Mouse (Mus musculus) hindlimb bud, embryonic 11.5 days (tissue): ENCODE results near the gene Syt11.
"Not testable (repeated sequence)": the region's sequence is repeated elsewhere in the genome, so short reads cannot be mapped to it uniquely, and the experiment has no call there.

ENCODE experiments used
- DNase-seq: peaks from one replicate; pipeline ENCODE4 v3.0.0-alpha.2; 2012; ENCODE audit warnings: low read depth, low spot score; ENCODE audit errors: extremely low spot score

Gene Syt11

DNA sequence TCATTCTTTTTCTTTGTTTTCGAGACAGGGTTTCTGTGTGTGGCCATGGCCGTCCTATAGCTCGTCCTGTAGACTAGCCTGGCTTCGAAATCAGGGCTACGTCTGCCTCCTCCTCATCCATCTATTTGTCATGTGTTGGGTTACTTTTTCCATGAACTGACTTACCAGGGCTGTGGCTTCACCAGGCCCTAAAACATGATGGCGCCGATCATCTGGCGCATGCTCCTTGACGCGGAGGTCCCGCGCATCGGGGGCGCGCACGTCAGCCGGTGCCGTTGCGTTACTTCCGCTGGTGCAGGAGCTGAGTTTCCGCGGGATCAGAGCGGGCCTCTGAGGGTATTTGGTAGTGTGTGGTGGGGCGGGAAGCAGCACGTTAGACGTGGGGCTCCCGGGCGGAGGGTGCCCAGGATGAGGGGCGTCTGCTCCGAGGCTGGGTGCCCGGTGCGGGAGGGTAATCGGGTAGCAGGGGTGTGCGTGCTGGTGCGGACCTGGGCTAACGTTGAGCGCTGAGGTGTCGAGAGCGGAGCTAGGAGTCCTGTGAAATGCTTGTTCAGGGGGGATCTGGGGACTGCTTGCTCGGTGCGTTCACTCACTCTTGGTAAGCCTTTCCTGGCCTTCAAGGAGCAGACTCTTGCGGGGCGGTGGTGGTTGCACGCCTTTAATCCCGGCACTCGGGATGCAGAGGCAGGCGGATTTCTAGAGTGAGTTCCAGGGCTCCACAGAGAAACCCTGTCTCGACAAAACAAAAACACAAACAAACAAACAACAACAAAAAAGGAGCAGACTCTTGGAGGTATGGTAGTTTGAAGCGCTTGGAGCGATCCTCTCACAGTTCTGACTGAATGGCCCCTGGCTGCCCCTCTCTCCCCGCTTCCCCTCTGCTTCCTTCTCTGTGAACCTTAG is at the start of gene Syt11:
Gene Syt11, minus strand, starts transcription at position 226 of the 903 bp plus-strand sequence.
- not testable (repeated sequence) for DNase-seq

DNA sequence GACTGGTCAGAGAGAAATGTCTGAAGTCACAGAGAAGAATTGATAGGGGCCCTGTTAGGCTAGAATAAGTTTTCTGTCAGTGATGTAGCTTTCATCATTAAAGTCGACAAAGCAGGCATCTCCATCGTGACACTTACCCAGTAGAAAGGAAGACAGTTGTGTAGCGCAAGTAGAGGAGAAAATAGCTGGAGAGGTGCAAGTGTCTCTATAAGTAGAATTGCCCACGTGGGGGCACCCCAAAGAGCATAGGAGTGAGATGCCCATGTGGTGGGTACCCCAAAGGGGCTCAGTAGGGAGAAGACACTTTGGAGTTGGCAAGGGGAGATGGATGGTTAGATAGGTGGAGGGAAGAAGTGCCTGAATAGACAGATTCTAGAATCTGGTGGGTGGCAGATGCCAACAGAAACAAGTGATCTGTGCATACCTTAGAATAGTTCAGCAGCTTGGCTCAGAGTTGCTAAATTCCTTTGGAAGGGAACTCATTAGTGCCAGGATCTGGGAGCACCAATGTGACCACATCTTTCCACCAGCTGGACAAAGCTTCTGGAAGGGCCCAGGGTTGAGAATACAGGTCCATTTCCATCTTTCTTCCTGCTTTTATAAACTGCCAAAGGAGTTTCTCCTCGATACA is 29.1 kb upstream of the Syt11 start:
- no peak for DNase-seq

DNA sequence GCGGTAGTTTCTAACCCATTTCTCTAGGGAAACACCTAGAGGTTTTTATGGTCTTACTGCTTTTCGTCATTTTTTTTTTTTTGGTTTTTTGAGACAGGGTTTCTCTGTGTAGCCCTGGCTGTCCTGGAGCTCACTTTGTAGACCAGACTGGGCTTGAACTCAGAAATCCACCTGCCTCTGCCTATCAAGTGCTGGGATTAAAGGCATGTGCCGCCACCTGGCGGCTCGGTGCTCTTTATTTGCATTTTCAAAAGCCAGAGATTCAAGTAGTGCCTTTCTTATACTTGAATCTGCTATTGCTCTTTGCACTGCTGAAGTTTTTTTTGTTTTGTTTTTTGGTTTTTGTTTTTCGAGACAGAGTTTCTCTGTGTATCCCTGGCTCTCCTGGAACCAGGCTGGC is 22.5 kb upstream of the Syt11 start:
- not testable (repeated sequence) for DNase-seq

DNA sequence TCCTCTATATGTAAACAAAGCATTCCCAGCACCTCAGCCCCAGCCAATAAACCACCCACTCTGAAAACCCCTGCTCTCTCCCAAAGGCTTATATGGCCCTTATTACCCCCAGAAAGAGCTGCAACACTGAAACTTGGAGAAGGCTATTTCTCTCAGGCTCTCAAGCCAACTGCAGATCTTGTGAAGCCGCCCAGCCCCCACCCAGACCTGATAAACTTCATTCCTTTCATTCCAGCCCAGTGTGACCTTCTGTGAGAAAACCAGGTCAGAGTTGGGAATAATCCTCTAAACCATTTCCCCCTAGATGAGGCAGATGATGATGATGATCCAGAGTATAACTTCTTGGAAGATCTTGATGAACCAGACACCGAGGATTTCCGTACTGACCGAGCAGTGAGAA is 13.1 kb upstream of the Syt11 start:
- DNase-seq: not testable (repeated sequence)

DNA sequence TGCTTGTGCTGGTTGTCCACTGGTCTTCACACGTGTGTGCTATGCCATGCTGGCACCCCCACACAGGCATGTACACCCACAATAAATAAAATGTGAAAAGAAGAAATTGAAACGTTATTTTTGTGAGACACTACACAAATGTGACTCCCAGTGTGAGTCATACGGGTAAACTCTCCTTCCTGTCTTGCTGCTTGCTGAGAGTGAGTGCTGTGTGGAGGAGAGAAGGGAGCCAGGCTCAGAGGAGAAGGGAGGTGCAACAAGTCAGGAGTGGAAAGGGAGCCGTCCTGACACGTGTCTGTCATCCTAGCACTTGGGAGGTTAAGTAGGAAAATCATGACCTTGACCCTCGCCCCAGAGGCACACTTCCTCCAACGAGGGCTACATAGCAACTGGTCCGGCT is 11.8 kb upstream of the Syt11 start:
- not testable (repeated sequence) for DNase-seq

DNA sequence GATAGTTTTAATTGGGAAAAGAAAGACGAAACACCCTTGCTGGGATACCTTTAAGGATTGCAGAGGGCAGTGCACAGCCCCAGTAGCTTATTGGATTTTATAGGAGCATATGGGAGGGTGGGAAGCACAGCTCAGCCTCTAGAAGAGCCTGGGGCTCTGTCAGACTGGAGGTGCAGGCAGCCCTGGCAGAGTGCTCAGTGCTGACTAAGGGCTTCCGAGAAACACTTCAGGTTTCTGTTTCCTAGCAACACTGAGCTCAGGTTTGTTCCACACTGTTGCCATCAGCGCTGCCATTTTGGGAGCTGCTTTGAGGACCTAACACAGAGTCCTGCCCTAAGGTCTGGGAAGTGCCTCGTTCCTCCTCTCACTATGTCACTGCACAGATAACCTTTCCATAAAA is 11.4 kb upstream of the Syt11 start:
- DNase-seq: not testable (repeated sequence)

DNA sequence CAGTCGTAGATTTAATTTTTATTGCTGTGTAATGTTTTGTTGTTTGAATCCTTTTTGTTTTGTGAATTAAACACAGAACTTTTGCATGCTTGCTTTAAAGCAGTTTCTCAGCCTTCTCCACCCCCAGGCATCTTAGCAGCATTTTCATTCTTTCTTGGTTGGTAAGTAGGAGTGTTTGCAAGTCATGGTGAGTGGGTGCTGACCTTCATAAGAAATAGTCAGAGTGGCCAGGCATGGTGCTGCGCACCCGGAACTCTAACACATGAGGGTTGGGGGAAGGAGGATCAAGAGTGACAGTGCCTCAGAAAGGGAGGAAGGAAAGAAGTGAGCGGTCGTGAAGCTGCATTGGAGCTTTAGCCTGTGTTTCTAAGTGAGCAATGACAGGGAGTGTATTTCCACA is 9.9 kb upstream of the Syt11 start:
- DNase-seq: no peak

DNA sequence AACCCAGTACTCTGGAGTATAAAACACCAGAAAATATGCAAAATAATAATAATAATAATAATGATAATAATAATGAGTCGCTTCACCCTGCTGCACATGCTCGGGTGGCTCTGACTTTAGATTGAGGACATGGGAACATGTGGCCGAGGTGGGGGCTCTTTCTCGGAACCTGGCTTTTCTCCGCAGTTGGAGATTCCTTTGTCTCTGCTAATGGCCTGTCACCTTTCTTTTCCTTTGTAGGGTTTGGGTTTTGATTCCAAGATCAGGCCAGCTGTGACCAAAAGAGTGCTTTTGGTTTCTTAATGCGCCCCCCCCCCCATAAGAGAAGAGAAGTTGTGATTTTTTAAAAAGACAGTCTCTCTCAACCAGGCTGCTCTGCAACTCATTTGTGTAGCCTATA is 1.8 kb downstream of the Syt11 start:
- DNase-seq: not testable (repeated sequence)

DNA sequence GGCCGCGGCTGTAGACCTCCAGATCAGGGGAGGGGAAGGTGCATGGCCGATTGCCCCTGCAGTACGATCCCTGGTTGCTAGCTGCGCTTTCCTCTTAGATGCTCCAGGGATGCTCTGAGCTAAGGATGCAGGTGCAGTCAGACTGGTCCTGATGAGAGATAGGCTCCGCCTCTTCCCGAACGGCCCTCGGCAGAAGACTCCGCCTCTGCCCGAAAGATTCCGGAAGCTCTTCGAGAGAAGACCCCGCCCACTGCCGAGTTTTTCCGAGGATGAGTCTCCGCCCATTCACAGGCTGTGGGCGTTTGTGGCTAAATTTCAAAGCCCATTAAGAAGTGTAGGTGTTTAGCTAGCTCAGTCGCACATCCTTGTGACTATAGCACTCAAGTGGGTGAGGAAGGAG is 2.6 kb downstream of the Syt11 start:
- DNase-seq: not testable (repeated sequence)

DNA sequence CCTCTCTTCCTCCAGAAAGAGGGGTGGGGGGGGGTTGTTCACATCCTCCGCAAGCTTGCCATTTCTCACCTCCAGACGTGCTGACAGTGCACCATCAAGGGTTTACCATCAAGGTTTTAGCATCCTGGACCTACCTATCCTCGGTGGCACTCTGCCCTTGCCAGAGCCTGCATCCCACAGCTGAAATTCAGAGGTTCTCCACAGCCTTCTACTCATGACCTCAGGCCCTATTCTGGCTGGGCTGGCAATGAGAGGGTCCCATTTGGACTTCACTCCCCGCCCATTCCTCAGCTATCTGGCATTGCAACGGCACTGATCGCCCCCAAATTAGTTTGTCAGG is 3.1 kb downstream of the Syt11 start:
- not testable (repeated sequence) for DNase-seq

DNA sequence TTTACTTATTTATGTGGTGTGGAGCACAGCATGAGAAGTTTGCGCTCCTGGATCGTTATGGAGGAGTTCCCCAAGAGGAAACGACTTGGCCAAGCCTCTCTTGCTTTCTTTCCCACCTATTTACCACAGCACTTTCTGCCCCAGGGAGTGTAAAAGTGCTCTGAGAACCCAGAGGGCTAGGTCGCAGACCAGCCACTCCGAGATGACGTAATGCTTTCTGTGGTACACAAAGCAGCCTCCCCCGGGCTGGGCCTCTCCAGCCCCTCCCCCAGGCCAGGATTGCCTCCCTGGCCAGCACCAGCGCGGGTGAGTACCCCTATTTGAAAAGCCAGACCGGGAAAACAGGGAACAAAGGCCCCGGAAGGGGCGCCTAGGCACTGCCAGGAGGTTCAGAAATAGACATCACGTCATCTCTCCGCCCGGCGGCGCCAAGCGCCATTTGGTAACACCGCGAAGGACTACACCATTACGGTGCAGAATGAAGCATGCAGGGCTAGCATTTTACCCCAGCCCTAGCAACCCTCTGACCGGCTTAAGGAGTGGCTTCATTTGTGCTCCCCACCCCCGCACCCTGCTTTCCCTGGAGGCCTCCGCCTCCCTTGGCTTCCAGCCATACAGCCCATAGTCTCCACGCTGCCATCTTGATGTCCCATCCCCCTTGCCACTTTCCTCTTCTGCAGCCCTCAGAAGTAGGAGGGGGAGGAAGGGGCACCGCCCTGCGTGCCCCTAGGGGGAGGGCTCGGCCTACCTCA is 3.6 kb downstream of the Syt11 start:
- not testable (repeated sequence) for DNase-seq

DNA sequence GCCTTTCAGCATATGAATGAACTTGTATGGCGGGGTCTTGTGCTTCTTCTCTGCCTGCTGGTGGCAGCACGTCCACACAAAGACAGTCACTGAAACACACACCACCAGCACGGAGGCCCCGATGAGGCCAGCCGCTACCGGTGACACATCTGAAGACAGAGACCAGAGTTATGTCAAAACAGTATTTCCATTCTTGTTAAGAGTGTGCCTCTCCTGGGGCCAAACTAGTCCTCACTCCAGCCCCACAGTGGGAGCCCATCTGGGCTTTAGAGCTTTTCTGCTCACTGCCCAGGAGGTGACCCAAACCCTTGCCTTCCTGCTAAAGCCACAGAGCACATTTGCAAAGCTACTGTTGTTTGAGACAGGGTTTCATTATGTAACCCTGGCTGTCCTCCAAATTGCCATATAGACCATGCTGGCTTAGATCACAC is 12.5 kb downstream of the Syt11 start:
- DNase-seq: no peak

DNA sequence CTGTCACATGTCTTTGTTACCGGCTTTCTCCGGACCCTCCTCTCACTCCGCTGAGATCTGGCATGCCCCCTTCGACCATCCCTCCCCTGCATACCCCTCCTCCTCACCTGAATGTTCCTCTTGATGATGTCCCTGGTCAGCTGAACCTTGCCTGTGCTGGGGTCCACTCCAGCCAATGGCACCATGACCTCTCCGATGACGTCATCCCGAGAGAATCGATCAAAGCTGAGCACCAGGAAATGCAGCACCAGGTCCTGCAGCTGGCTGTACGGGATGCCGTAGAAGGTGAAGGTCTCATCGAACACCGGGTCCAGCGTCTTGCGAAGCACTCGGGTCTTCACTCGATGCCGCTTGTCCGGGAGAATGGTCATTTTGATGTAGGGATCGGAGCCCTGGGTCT is 13.3 kb downstream of the Syt11 start:
- no peak for DNase-seq

DNA sequence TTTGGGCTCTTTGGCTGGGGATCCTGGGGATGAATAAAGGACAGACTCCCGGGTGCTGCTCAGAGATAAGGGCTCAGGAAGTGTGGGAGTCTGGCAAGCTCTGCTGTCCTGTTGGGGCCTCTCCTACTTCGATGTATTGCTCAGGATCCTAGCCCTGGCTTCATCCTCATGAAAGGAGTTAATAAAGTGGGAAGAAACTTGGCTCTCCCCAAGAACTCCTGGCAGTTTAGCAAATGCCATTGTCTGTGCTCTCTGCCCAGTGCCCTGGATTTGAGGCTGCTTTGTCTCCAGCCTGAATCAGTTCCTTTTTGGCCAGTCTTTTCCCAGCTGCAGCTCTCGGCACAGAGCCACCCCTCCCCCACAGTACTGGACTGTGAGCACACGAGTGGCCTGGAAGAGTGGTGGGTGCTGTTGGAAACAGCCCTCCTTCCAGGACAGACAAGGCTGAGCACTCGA is 16.9 kb downstream of the Syt11 start:
- no peak for DNase-seq

DNA sequence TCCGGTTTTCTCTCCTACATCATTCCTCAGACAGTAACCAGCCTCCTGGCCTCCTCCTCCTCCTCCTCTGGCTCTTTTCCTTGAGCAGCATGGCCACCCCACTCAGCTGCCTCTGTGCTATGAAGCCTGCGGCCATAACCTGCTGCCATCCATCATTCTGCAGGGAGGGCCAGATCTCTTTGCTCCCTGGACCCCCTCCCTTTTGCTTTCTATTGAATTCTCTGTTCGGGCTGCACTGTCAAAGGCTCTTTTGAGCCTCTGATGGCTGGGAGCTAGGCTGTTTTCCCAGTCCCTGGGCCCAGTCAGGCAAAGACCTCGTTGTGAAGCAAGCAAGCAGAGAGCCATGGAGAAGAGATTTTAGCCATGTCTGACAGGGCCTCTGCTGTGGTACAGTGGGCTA is 18.7 kb downstream of the Syt11 start:
- no peak for DNase-seq

DNA sequence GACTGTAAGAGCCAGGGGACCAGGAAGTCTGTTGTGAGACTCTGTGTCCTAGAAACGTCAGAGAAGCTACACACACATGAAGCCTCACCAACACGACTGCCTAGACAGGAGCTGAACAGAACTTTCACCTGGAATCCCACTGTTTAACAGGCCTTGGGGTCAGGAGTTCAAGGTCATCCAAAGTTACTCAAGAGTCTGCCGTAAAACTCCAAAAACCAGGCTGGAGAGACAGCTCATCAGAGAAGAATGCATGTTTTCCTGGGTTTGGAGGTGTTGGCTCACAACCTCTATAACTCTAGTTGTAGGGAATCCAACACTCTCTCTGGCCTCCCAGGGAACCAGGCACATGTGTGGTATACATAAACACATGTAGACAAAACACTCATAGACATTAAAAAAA is 19.4 kb downstream of the Syt11 start:
- no peak for DNase-seq

DNA sequence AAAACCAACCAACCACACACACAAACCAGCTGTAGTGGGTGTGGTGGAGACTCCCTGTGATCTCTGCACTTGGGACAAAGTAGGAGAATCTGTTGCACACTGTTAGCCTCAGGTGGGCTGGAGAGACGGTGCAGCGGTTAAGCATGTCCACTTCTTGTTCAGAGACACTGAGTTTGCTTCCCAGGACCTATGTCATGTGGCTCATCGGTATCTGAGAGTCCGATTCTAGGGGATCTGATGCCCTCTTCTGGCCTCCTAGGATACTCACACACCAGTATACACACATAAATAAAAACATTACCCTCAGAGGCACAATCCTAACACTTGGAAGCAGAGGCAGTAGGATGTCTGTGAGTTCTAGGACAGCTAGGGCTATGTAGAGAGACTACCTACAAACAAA is 20.7 kb downstream of the Syt11 start:
- no peak for DNase-seq

DNA sequence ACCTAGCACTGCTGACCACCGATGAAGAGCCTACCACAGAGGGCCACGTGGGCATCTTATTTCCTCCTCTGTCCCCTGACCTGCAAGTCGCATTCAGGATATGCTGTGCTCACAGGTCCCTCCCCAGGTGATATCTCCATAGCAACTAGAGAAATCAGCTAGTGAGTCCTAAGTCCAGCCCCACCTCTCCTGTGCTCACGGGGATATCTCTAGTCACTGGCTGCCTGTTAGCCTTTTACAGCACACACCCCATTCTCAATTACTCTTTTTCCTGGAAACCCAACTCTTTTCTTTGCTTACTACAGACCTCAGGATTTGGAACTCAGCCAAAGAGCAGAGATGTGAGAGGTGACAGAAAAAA is 28.1 kb downstream of the Syt11 start:
- no peak for DNase-seq

DNA sequence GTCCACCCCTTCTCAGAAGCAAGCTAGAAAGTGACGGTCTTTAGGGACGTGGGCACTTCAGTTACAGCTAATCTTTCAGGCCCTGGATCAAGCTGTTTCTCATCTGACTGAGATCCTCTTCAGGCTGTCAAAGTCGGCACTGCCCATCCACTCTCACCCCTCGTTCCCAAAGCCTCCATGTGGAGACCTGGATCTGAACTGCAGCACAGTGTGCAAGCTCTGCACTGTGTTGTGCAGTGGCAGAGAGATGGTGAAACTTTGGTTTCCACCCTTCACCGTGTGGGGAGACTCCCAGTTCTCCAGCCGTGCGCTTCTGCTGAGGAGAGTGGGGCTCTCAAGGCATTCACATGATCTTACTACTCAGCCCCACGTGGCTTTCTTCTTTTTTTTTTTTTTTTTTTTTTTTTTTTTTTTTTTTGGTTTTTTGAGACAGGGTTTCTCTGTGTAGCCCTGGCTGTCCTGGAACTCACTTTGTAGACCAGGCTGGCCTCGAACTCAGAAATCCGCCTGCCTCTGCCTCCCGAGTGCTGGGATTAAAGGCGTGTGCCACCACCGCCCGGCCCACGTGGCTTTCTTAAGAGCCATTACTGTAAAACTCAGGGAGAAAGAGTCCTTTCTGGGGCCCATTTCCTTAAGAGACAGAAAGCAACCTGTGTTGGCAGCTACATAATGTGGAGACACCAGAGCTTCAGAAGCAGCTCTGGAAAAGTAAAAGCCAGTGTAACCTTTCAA is 28.7 kb downstream of the Syt11 start:
- no peak for DNase-seq

DNA sequence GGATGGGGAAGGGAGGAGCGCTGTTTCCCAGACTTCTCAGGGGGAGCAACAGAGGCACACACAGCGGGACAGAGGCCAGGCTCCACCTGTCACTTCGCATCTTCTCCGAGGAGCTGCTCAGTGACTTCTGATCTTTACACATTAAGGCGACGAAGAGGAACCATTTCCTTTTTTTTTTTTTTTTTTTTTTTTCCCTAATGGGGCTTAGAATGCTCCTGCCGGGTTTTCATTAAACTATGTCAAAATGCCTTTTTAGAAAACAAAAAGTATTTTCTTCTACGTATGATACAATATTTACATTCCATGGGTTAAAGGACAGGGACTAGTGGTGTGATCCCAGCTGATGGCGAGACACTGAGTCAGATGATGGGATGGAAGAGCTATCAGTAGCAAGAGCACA is 29.4 kb downstream of the Syt11 start:
- DNase-seq: no peak

DNA sequence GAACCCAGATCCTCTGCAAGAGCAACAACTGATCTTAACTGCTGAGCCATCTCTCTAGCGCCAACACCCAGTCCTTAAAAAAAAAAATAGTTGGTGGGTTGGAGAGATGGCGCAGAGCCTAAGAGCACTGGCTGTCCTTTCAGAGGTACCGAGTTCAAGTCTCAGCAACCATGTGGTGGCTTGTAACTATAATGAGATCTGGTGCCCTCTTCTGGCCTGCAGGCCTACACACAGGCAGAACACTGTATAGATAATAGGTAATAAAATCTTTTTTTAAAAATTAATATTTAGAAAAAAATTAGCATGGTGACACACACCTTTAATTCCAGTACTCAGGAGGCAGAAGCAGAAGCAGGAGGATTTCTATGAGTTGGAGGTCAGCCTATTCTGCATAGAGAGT is 34.8 kb downstream of the Syt11 start:
- DNase-seq: no peak
